Mouse (Mus musculus) c-Kit-positive CD71-positive TER-119-negative erythroid progenitor cells, embryonic 14.5 days (primary cell): ENCODE data around the gene Znhit6.

ENCODE experiments used
- DNase-seq: peaks from one replicate; pipeline ENCODE4 v3.0.0-alpha.2; 2013; ENCODE audit warnings: low read depth

The Znhit6 gene

DNA sequence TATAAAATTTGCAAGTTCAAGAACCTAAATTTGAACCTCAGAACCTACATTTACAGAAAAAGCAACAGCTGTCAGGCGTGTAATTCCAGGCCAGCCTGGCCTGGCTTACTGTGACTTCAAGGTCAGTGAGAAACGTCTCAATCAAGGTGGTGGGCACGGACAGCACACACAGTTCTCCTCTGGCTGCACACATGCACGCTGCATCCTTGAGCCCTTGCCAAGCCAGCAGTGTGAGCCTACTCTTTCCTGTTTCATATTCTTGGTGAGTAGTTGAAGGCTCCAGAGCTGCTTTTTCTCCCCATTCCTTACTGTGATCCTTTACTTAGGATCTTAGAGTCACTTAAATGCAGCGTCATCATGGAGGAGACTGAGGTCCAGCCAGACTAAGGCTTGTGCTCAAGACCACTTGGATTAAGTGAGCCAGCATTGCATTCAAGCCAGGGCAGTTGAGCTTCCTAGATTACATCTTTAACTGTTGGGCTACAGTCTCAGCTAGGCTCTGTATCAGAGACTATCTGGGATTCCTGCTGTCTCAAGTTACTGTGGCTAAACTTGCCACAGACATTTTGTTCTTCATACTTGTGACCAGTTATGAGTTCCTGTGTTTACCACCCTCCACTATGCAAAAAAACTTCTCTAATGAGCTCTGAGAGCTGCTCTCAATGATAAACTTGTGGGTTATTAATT, 29.6 kb downstream of the Znhit6 start:
- DNase-seq = no peak

DNA sequence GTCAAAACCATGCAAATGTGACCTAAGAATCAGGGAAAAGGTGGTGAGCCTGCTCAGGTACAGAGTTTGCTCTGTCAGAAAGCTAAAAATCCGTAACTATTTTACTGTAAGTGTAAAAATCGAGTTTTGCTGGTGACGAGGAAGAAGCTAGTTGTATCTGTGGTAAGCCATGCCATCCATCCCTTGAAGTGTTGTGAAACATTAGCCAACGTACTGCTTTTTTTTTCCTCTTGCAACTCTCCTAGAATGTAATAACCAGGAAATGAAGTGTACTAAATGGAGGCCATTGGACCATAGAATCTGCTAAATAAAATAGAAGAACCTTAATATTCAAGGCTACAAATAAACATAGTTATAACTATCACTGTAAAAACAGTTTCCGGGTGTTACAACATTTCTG, 32.3 kb downstream of the Znhit6 start:
- no peak for DNase-seq

DNA sequence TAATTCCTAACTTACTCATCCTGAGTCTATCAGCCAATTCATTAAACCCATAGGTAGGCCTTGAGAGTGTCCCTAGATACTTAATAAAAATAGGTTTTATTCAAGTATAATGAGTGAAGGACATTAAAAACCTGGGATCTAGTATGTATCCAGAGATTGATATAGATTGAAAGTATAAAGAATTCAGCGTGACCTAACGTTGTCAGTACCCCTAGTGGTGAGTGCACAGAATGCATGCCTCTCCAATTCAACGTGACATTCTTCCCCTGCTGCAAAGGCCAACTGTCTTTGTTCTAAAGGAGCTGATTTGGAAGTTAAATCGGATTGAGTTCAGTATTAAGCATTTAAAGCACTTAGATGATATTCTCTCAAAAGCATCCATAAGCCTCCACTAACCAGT, 36.7 kb downstream of the Znhit6 start:
- DNase-seq = no peak

DNA sequence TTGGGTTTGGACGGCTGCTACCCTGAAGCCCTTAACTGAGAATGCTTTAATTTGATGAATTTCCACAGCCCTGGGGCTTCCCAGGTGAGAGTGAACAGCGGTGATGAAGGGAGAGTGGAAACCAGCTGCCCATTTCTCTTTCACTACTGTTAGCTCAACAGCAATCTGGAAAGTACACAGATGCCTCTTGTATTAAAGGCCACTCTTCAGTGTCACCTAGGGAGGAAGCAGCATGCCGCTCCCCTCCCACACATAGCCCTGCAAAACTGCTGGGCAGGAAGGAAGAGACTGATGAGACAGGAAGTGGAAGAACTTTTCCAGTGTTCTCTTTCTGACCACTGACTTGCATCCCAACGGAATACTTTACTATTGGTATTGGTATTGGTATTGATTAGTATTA, 37.2 kb downstream of the Znhit6 start:
- DNase-seq = no peak

GRCm38 (mm10) chr3:145614362-145615115, 38.5 kb downstream of the Znhit6 start:
- DNase-seq = no peak

- DNase-seq = no peak
Measured at GRCm38 (mm10) chr3:145618299-145618698, 42.3 kb downstream of the Znhit6 start.

DNA sequence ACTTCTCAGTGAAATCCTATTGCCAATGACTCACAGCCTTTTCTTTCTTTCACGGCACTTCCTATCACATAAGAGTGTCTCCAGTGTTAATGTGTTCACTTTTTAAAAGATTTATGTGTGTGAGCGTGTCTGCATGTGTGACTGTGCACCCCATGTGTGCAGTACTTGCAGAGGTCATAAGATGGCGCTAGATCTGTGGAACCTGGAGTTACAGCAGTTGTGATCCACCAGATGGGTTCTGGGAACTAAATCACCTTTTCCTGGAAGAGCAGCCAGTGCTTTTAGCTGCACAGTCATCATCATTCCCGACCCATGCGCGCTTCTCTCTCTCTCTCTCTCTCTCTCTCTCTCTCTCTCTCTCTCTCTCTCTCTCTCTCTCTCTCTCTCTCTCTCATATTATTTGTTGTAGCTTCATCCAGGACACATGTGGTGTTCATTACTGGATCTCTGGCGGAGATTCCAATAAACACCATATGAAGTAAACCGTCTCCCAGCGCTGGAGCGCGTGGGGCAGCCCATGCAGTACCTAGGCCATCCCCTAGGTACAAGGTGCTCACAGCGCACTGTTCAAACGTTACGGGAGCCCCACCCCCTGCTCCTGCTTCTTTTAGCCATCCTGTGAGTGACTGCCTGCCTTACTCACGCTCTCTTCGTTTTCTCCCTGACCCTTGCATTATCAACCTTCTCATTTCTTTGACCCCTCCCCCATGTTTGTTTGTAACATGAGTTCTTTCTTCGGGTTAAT, 43.8 kb downstream of the Znhit6 start:
- no peak for DNase-seq

- DNase-seq = no peak
Measured at GRCm38 (mm10) chr3:145621209-145621608, 45.2 kb downstream of the Znhit6 start.

DNA sequence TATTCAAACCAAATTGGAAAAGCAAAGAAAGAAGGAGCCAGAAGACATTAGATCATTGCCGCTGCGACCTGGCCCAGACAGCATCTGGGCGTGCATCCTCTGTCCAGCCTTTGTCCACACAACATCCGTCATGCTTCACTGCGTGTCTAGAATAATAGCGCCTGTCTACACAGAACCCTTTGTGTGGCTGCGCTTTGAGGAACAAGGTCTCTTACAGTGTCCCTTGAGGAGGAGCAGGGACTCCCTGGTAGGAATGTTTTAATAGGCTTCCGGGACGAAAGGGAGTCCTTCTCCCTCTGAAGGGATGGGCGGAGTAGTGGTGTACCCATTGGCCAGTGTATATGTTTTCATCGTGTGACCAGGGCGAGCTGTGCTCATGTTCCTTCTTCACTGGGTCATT, 47.0 kb downstream of the Znhit6 start:
- no peak for DNase-seq

- DNase-seq = no peak
Measured at GRCm38 (mm10) chr3:145624786-145625185, 48.8 kb downstream of the Znhit6 start.

GRCm38 (mm10) chr3:145625546-145625945, 49.5 kb downstream of the Znhit6 start:
- DNase-seq = no peak

DNA sequence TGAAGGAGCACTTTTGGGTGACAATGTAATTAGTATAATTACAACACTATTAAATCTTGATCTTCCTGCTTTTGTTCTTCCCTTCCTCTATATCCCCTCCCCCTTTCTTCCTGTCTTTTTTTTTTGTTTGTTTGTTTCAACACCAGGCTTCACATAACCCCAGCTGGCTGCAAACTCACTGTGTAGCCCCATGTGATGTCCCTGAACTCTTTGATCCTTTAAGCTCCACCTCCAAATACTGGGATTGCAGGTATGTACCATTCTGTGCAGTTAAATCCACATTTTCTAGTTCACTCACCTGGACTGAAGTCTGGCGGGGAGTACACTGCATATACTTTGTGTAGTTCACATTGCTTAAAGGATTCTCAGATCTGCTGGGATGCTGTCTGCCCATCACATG, 50.1 kb downstream of the Znhit6 start:
- no peak for DNase-seq

- DNase-seq = no peak
Measured at GRCm38 (mm10) chr3:145627830-145628229, 51.8 kb downstream of the Znhit6 start.

- no peak for DNase-seq
Measured at GRCm38 (mm10) chr3:145628643-145629042, 52.6 kb downstream of the Znhit6 start.

DNA sequence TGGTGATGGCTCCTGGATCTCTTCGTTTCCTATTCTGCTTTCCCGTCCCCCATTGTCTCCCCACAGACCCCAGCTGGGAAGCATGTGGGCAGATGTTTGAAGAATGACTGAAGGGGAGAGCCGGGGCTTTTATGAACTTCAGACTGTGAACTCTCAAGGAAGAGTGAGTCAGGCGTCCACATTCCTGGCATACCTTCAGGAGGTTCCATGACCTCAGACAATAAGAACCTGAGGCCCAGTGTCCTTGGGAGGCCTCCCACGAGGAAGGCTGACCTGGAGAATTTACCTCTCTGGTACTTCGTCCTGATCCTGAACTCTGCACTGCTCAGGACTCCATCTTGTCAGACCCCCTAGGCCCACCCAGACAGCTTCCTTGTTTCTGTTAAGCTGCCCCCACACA, 56.9 kb downstream of the Znhit6 start:
- DNase-seq = no peak

GRCm38 (mm10) chr3:145634002-145634710, 58.2 kb downstream of the Znhit6 start:
- no peak for DNase-seq

DNA sequence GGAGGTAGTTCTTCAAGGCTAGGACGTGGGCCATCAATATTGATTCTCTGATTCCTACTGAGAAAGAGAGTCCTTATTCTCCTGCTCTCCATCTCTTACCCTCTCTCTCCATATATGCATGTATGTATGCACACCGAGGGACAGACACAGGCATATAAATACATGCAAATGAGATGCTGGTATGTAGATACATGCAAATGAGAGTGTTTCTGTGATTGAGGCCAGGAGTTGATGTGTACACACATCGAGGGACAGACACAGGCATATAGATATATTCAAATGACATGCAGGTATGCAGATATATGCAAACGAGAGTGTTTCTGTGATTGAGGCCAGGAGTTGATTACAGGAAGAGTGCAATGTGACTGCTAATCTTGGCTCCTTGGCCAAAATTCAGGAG, 64.2 kb downstream of the Znhit6 start:
- no peak for DNase-seq

- no peak for DNase-seq
Measured at GRCm38 (mm10) chr3:145640583-145640982, 64.6 kb downstream of the Znhit6 start.

- no peak for DNase-seq
Measured at GRCm38 (mm10) chr3:145641036-145641685, 65.2 kb downstream of the Znhit6 start.

- no peak for DNase-seq
Measured at GRCm38 (mm10) chr3:145641878-145642277, 65.9 kb downstream of the Znhit6 start.

GRCm38 (mm10) chr3:145642861-145643260, 66.9 kb downstream of the Znhit6 start:
- DNase-seq = no peak

- no peak for DNase-seq
Measured at GRCm38 (mm10) chr3:145645463-145645862, 69.5 kb downstream of the Znhit6 start.
